Mouse (Mus musculus) cerebral cortex, adult 2 months (tissue): ENCODE results near the gene Eloa.

Experiments used
- WGBS: fragments of 180-500 bp; shearing (Covaris S2); methylation state at CpG from one replicate; pipeline ENCODE4 v1.1.7; 2018; 5-methylcytosine and 5-hydroxymethylcytosine counted together

The Eloa gene

GRCm38 (mm10) chr4:135958354-135958753 lies 63.2 kb downstream of the Eloa start:
- 69% methylated on average over 8 of the region's 8 CpGs for WGBS

GRCm38 (mm10) chr4:135955886-135956285 lies 65.7 kb downstream of the Eloa start:
- WGBS: 61% methylated on average over 9 of the region's 9 CpGs

- 7% methylated on average over 2 of the region's 2 CpGs for WGBS
Measured at GRCm38 (mm10) chr4:135954241-135954640, 67.3 kb downstream of the Eloa start.
